Mouse (Mus musculus): Measurements from ENCODE around the gene Krtap24-1.

Gene Krtap24-1

DNA sequence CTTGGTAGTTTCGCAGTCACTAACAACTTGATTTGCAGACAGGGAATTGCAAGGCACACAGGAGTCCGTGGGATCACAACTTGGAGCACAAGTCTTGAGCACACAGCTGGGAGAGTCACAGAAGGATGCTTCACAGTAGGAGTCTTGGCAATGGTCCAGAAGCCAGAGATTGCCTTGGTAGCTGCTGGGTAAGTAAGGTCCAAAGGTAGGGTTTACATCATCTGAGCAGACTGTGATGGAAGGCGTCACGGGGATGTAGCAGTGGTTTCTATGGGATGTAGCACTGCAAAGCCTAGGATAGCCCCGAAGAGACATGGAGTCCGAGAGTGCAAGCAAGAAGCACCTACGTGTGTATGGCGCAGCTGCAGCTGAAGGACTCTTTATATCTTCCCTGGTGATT is at the start of gene Krtap24-1:
Gene Krtap24-1 (minus strand): TSS at position 358 of the 400 bp plus-strand sequence.
- DNase-seq: no peak

DNA sequence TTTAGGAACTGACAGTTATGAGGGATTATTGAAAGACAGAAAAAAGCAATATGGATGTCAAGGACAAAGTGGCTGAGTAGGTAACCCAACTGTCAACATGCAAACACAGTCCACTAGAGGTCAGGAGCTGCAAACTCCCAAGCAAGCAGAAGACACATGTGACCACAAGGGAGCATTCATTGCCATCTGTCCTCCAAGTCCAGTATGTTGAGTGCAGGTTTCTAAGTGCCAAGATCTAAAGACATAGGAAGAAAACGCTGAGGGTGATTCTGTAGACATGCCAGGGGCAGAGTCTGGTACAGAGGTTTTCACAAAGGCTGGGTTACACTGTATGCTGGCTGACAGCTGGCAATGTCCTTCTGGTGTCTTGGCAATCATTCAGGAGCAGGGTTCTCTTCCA is 45.3 kb upstream of the Krtap24-1 start:
- DNase-seq: peak; percentile 11

DNA sequence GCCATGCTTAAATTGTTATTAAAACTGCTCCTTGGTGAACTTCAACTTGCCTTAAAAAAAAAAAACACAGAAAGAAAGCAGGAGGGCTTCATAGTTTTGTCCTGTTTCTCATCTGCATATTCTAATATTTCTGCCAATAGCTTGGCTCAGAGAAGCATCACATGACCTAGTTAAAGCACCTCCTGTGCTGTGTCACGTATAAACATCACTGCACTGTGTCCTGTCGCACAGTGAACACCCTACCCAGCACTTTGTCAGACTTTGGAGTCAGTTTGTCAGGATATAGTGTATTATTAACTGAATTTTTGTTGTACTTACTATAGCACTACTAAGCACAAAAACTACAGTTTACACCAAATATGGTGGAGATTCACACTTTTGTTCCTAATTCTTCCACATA is 39.9 kb upstream of the Krtap24-1 start:
- no peak for DNase-seq

DNA sequence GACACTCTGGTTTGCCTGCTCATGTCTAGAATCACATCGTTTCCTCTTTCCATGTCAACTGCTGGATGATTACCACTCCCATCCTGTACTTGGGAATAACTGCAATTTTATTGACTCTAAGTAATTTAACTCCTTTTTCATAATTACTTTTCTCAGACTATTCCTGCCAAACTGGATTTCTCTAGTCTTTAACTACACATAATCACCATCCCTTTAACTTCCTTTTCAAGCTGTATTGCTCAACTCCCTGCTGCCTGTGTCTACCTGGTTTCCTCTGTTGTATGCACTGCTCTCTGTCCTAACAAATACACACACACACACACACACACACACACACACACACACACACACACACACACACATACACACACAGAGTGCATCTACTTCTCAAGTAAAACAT is 39.0 kb upstream of the Krtap24-1 start:
- no peak for DNase-seq

DNA sequence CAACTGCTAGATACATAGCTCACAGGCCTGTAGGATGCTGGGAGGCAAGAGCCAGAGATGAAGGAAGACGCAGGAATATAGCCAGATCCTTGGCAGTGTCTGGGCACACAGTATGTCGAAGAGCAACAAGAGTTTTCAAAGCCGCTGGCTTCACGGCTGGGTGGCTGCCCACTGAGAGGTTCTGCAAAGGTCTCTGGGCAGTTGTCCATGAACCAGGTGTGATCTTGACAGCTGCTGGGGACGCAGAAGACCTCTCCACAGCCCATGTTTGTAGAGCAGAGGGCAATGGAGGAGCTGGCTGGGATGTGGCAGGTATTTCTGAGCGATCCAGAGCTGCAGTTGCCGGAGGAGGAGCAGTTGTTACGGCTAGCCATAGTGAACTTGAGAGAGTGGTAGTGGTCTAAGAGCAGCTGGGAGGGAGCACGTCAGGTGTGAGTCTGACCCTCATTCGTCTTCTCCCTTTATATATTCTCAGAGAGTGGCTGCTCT is 35.3 kb upstream of the Krtap24-1 start, which contains the start of gene Krtap26-1:
Gene Krtap26-1 (minus strand): TSS at position 439 of the 489 bp plus-strand sequence.
- no peak for DNase-seq

DNA sequence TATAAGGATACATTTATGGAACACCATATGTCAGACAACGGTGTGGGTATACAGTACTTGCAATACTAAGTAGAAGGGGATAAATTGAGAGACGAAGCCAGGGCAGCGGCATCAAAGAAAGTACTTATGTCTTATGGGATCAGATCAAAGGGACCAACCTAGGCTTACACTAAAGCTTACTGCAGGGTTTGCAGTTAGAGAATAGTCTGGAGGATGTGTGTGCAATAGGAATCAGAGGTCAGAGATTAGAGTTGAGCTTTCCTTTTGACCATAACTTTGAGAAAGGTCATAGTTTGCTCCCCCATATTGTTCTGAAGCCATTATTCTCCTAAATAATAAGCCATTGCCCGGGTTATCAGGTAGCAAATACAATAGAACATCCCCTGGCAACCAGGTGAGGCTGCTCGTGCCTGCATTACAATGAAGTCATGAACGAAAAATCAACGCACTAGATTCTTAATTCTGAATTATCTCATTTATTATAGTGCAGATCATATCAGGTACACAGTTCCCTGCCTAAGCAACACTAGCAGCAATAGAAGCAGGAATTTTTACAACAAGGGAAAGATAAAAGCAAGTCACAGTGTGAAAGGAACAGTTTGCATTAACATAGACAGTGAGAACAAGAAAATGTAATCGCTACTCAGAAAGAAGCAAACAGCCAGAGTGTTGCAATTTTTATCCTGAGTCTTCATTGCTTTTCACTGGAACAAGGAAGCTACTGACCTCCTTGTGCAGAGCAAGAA is 34.5 kb upstream of the Krtap24-1 start:
- DNase-seq: no peak

DNA sequence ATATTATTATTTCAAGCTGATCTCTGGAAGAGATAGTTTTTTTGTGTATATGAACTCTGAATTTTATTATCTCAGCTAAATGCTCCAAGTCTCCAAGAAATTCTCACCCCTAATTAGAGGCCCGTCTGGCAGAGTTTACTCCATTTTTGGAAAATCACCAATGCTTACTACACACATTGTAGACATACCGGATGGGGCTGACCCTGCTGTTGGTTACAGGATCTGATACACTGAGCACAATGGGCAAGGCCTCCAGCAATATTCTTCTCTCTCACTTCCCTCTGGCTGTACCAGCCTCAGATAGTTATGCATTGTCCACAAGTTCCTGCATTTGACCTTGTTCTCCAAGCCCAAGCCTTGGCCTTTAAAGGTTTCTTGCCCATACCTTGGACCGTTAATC is 28.0 kb upstream of the Krtap24-1 start:
- DNase-seq: no peak

DNA sequence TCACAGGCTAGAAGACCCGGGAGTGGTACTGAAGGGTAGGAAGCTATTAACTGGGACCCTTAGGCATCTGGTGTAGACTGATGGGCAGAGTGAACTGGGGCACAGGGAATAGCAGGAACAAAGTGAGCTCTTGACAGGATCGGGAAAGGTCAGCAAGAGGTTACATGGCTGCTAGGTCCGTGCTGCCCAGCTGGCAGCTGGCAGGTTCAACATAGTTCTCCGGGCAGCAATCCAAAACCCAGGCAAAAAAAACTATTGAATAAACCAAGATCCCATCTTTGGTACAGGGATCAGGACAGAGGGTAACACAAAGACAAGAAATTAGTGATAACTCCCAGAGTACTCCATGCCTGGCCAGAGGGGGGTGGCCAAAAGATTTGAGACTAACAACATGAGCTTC is 23.1 kb upstream of the Krtap24-1 start:
- peak; percentile 11 for DNase-seq

DNA sequence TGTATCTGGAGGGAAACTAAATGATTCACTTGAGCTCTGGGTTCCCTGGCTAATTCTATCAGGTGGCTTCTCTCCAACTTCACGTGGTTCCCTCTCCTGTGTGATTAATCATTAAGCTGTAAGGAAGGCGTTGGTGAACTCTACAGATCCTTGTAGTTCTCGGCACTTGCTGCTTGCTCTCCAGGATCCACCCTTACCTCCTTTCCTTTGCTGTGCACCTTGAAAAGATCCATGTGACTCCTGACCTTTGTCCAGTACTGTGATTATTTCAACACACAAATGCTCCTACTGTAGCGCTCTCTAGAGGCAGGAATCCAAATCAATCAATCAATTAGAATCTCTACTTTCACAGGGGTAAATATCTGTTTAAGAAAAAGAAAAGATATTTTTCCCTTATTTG is 19.4 kb upstream of the Krtap24-1 start:
- no peak for DNase-seq

DNA sequence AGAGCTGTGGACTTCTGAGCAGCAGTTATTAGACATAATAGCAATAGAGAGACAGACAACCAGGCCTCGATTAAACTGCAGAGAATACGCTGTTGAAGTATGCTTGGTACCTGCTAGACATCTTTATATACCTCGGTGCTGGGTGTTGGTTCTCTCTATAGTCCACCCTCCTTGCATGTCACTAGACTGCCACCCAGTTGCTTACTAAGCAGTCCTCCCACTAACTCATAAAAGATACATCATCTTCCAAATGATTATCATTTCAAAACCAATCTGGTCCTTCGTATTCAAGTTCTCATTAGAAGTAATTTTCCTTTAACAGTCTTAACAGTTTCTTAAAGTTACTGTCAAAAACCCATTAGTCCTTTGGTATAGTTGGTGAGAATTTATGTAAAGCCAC is 15.5 kb upstream of the Krtap24-1 start, which contains the start of gene 2310079G19Rik:
Gene 2310079G19Rik (minus strand): TSS at position 101 of the 400 bp plus-strand sequence.
- DNase-seq: no peak

DNA sequence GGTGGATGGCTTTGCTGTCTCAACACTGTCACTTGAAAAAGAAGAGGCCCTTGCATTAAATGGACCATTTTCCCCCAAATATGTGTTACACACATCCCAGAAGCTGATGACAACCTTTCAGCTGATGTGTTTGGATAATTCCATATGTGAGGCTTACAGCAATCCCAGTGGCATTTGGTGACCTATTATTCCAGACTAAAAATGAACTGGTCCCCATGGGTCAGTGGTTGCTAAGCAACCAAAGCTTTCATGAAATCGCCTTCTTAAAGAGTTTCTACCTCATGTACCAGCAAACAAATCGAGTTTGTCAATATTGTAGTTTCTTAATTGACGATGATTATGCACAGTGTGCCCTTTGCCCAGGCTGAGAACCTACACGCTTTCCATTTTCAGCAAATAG is 633 bp upstream of the Krtap24-1 start:
- DNase-seq: peak; percentile 17

DNA sequence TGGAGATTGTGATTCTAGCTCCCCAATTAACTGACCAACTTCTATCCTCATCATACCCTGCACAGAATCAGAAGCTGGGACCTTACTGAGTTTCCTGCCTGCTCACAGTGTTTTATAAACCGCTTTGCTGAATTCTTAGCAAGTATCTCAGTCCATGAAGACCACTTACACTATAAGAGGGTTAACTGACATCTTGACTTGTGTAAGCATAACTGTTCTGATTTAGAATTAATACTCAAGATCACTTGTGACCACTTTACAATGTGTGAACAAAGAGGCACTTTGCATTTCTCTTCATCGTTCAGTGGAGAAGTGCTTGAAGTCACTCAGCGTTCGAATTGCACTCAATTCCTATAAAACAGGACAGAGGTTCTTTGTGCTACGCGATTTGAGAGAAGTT is 7.5 kb downstream of the Krtap24-1 start:
- DNase-seq: no peak

DNA sequence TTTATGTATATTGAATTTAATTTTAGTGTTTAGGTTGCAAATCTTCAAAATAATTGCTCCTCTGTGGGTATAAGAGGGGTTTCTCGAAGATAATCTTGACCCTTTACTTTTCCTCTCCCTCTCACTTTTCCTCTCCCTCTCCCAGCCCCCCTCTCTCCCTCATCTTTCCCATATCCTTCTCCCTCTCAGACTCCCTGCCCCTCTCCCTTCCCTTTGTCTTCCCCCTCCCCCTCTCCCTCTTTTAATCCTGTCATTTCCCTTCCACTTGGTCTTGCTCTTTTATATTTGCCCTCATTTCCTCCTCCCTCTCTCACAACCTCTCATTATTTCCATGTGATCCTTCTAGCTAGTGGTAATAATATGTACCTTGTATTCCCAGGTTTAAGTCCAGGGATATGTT is 9.6 kb downstream of the Krtap24-1 start:
- DNase-seq: no peak

DNA sequence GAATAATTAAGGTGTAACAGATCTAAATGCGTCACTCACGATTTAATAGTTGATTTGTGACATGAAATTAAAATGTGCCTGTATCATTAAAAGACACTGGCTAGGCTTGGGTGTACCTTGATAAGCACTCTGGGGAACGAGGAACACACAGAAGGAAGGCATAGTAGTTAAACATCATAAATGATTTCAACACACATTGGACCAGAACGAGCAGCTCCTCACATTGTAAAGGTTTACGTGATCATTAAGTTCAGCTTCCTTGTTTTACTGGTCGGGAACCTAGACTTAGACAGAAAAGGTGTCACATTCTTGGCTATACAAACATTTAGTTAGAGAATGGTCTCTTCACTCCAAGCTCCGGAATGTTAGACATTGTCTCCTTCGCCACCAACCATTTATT is 11.8 kb downstream of the Krtap24-1 start:
- no peak for DNase-seq

DNA sequence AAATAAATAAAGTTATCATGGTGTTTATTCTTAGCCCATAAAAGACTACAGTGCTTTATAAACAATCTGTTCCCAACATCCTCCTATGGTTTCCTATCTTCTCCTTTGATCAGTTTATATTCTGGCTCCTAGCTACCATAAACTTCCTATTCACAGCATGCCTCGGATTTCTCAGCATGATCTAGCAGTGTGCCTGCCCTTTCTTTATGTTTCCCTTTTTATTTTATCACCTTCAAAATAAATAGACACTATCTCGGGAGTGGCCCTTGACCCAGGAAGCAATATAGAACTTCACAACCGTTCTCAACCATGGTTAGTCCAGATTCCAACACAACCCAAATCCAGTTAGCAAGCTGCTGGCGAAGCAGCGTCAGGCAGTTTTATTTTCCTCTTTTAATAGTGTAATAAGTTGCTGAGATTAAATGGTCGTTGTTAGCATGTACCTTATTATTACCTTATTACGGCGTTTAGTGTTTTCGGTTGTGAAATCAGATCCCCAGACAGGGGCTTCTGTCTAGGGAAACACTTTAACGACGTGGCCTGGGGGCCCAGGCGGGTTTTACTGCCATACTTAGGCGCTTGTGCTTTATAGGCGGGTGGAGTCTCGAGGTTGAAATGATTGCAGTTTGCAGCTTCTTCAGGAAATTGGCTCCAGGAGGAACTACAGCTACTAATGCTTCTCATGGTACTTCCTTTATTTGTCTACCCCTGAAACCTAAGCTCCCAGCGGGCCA is 12.4 kb downstream of the Krtap24-1 start:
- peak; percentile 36 for DNase-seq

DNA sequence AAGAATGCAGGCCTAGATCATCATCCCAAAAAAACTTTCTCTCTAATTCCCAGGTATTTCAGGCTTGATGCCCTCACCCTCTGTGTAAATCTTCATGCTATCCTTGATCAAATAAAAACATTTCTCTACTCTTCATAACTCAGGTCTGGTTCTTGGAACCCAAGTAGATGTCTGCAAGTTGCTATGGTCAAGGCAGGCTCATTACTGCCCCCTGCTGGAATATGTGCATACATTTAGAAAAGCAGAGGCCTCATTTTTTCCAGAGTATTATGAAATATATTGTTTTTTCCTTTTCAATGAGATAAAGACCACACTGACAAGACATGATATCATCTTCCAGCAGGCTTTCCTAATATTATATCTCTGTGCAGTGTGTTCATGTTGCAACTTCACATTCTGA is 19.3 kb downstream of the Krtap24-1 start:
- DNase-seq: peak; percentile 58

DNA sequence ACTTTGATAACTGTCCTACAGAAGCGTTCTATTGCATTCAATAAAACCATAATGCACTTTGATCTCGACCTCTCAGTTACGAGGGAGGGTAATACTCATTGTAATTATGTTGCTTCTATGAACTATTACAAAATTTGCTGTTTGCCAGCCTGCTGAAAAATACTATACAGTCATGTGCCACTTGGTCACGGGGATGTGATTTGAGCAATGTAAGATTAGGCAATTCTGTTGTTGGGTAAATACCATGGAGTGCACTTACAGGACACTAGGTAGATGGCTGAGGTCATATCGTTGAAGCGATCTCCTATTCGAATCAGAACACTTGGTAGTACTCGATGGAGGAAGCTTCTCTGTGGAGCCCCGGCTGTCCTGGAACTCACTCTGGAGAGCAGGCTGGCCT is 28.7 kb downstream of the Krtap24-1 start:
- DNase-seq: no peak

DNA sequence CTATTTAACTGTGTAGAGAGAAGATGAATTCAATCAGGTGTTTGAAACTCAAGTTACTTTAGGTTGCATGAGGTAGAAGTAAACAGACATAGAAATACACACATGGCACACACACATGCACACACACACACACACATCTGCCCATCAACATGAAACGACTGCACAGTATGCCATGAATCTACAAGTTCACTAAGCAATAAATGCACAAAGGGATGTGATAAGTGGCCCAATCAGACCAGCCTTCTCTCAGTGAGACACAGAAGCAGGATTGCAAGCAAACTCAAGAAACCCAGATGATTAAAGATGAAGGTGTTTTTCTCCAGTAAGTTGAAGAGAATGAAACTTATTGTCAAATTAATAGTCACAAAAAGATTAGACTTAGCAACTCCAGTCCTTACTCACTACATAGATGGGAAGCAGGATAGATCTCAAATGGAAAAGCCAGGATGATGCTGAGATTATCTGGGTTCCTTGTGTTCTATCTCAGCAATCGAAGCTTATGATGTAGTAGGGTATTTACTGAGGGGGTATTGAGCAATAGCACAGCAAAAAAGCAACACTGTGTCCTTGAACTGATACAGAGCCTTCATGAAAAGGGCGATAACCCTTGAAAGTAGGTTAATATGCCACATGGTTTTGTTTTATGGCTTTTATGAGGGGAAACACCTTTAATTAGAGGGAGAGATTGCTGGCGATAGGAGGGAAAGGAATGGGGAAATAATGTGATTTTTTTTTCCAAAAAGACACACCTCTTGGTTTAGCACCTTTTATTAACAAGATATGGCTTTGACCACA is 36.0 kb downstream of the Krtap24-1 start:
- no peak for DNase-seq

DNA sequence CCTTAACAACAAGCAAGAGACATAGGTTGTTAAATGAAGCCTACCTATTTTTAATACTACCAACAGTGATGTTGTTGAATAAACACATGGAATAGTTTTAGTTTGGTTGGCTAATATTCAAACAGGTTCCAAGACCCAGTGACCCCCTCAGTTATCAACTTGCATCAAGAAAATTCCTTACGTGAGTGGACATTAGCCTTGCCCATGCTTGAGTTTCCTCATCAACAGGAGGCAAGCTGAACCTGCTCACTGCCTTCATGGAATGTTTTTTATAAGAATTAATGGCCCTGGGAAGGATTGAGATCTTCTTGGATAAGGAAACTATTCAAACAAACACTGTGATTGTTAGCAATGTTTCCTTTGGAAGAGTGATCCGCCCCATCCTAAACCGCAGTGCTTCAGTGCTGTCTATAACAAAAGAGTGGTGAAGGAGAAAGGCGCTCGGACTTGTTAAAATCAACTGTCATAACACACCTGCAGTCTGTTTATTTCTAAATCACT is 39.1 kb downstream of the Krtap24-1 start:
- DNase-seq: no peak

DNA sequence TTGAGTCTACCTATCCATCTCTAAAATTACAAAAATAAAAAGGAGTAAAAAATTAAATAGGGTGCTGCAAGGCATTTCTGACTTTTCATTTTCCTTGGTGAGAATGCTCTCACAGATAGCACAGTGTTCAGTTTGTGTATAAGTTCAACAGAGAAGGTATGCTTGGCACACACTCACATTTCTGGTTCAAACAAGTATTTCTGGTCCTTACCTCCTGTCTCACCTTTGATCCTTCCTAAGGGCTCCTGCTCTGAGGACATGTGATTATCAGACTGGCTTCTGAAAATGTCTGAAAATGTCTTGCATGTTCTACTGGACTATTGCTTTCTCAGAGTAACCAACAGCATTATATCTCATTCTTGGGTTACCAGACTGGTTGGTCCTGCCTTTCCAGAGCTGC is 41.9 kb downstream of the Krtap24-1 start:
- no peak for DNase-seq

DNA sequence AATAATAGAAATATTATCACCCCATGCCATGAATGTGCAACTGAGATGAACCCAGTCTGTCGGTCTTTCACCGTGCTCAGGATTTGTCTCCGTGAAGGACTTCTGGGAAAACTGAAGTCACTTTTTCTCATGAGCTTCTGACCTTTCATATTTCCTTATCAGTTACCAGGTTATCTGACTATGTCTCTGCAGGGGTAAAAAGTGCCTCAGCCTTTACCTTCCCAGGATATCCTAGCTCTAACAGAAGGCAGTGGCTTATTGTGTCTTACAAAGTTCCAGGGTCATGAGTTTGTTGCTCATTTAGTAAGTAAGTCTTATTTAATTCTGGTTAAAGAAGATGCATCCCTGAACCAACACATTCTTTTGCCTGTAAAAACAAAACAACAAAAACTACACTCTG is 42.3 kb downstream of the Krtap24-1 start:
- no peak for DNase-seq

DNA sequence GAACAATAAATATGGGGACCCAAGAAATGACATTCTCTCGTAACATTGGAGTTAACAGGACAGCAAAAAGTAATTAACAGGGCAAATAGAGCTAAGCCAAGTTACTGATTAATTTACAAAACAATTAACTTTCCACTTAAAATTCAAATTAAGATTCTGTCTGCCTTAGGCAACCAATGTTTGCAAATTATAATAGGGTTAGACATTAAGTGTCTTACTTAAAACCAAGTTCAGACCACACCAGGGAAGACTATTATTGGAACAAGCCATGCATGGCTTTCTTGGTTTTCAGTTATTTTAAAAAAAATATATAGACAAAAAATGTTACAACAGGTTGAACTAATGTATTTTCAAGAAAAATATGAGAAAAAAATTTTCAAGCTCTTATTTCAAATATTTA is 43.0 kb downstream of the Krtap24-1 start:
- no peak for DNase-seq

Measured in embryo, embryonic 11 days (tissue).